Mouse (Mus musculus): ENCODE measurements around the gene Zscan5b.
"Not testable (repeated sequence)": the region's sequence is repeated elsewhere in the genome, so short reads cannot be mapped to it uniquely, and the experiment has no call there.

Zscan5b gene

GRCm38 (mm10) chr7:6244361-6245292 is 22.5 kb downstream of the Zscan5b start:
- no peak for DNase-seq

GRCm38 (mm10) chr7:6252410-6252809 is 30.3 kb downstream of the Zscan5b start, which contains the start of gene Epp13:
Gene Epp13 (plus strand): TSS chr7:6252710.
- DNase-seq, result no peak

- DNase-seq, result no peak
Measured at GRCm38 (mm10) chr7:6254451-6254850, 32.4 kb downstream of the Zscan5b start.

GRCm38 (mm10) chr7:6257386-6257785 is 35.3 kb downstream of the Zscan5b start:
- no peak for DNase-seq

GRCm38 (mm10) chr7:6258232-6259220 is 36.4 kb downstream of the Zscan5b start:
- DNase-seq, result no peak

GRCm38 (mm10) chr7:6260004-6260403 is 37.9 kb downstream of the Zscan5b start:
- not testable (repeated sequence) for DNase-seq

GRCm38 (mm10) chr7:6262120-6262519 is 40.0 kb downstream of the Zscan5b start:
- DNase-seq, result no peak

- DNase-seq, result no peak
Measured at GRCm38 (mm10) chr7:6262984-6263383, 40.9 kb downstream of the Zscan5b start.

- no peak for DNase-seq
Measured at GRCm38 (mm10) chr7:6265695-6266094, 43.6 kb downstream of the Zscan5b start.

GRCm38 (mm10) chr7:6277906-6278305 is 55.8 kb downstream of the Zscan5b start:
- no peak for DNase-seq

GRCm38 (mm10) chr7:6282749-6283148 is 60.7 kb downstream of the Zscan5b start:
- peak; percentile 89 for DNase-seq

- DNase-seq, result peak; percentile 87
Measured at GRCm38 (mm10) chr7:6283451-6284075, 61.5 kb downstream of the Zscan5b start.

- DNase-seq, result peak; percentile 64
Measured at GRCm38 (mm10) chr7:6284442-6285012, 62.4 kb downstream of the Zscan5b start.

GRCm38 (mm10) chr7:6285366-6285765 is 63.3 kb downstream of the Zscan5b start:
- DNase-seq, result peak; percentile 53

- peak; percentile 96 for DNase-seq
Measured at GRCm38 (mm10) chr7:6285842-6286705, 64.0 kb downstream of the Zscan5b start, which contains the start of gene Zfp667. Gene Zfp667 (plus strand): TSS chr7:6286579.

GRCm38 (mm10) chr7:6286921-6287531 is 64.9 kb downstream of the Zscan5b start:
- DNase-seq, result peak; percentile 64
